Mouse (Mus musculus) neural tube, embryonic 15.5 days (tissue): Measurements from ENCODE around the gene Cdk6. TPM values are rescaled to one million over a fixed set of nuclear protein-coding genes. Genes with fewer than 3 reads are reported as not detected.

Experiments used
- ATAC-seq: fragments of 200-750 bp; cut with Nextera tagmentation; 2 replicates; pipeline ENCODE4 v1.8.0; 2017; ENCODE audit warnings: mild to moderate bottlenecking, moderate TSS enrichment, moderate library complexity; ENCODE audit not compliant: low FRiP score
- H3K27ac ChIP-seq: fragments of 300-500 bp; sonication (generic); replicated peaks from 2 replicates; pipeline ENCODE4 v1.5.1; 2015; ENCODE audit warnings: mild to moderate bottlenecking, inconsistent platforms
- H3K27me3 ChIP-seq: fragments of 300-500 bp; sonication (generic); replicated peaks from 2 replicates; pipeline ENCODE4 v1.6.1; 2015; ENCODE audit warnings: inconsistent platforms
- H3K36me3 ChIP-seq: fragments of 300-500 bp; sonication (generic); 2 replicates; pipeline ENCODE4 v1.6.1; 2015; ENCODE audit warnings: inconsistent platforms
- H3K4me1 ChIP-seq: fragments of 300-500 bp; sonication (generic); 2 replicates; pipeline ENCODE4 v1.6.1; 2015; ENCODE audit warnings: inconsistent platforms
- H3K4me2 ChIP-seq: fragments of 300-500 bp; sonication (generic); 2 replicates; pipeline ENCODE4 v1.6.1; 2015; ENCODE audit warnings: inconsistent platforms, mild to moderate bottlenecking, moderate library complexity
- H3K4me3 ChIP-seq: fragments of 300-500 bp; sonication (generic); replicated peaks from 2 replicates; pipeline ENCODE4 v1.5.1; 2015; ENCODE audit warnings: mild to moderate bottlenecking, inconsistent platforms
- H3K9ac ChIP-seq: fragments of 300-500 bp; sonication (generic); replicated peaks from 2 replicates; pipeline ENCODE4 v1.6.1; 2015; ENCODE audit warnings: mild to moderate bottlenecking, inconsistent platforms
- H3K9me3 ChIP-seq: fragments of 300-500 bp; sonication (generic); replicated peaks from 2 replicates; pipeline ENCODE4 v1.6.1; 2016; ENCODE audit warnings: inconsistent platforms
- WGBS: fragments of 180-500 bp; shearing (Covaris S2); methylation state at CpG from one replicate; pipeline ENCODE4 v1.1.7; 2015; ENCODE audit warnings: mixed read lengths; 5-methylcytosine and 5-hydroxymethylcytosine counted together
- polyA plus RNA-seq: library from polyadenylated mRNA; unstranded; fragments of >200 nt; fragmentation: Nextera tagmentation; extraction: Ambion mirVana; gene quantifications from 2 replicates; pipeline ENCODE4 v1.2.1, GENCODE M21; 2015

The Cdk6 gene
- polyA plus RNA-seq, 1 experiment from 2014 or later: 13.3 TPM

DNA sequence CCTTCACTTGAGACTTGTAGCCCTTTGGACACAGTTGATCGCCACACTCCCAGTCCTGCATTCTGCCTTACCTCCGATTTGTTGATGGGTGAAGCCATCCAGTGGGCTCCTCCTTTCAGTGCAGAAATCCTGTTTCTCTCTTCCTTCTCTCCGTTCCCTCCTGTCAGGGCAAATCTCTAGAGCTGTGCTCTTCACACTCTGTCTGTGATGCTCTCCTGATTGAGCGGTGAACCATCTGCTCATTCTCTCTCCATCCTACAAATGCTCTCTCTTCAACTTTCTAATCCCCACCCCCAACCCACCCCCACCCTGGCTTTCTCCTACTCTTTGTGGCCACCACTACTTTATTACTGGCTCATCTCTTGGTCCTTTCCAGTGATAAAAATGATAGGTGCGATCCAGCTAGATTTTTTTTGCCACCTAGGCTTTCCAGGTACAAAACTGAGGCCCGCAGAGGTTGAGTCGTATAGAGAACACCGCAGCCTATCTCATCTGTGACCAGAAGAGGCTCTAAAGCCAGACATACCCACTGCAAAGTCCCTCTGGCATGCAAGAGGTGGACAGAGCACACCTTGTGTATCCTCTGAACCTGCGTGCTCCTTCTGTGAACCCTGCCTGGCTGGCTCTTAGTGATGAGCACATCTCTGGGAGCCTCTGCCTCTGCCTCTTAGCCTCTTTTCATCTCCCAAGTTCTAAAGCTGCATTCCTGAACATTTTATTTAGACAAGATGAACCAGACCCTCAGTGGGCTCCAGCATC lies 139.5 kb downstream of the Cdk6 start:
- Histone ChIP-seq H3K4me2 (no peak overlapping the region), H3K4me3 (no peak overlapping the region), H3K9ac (no peak overlapping the region), H3K9me3 (no peaks in the 10 kb centered on the region), H3K4me1 (no peaks in the 10 kb centered on the region), H3K27ac (no peak overlapping the region), H3K27me3 (no peaks in the 10 kb centered on the region), H3K36me3 (no peaks in the 10 kb centered on the region)
- WGBS: 96% methylated on average over 9 of the region's 9 CpGs
- no peak for ATAC-seq

GRCm38 (mm10) chr5:3482474-3482873 lies 141.2 kb downstream of the Cdk6 start:
- no peak overlapping the region for H3K4me2 ChIP-seq

GRCm38 (mm10) chr5:3483054-3483722 lies 141.9 kb downstream of the Cdk6 start:
- Histone ChIP-seq H3K36me3 (no peaks in the 10 kb centered on the region), H3K4me1 (no peaks in the 10 kb centered on the region; the same call in 1 of the 2 replicates), H3K4me3 (no peak overlapping the region), H3K9me3 (no peaks in the 10 kb centered on the region), H3K27ac (no peak overlapping the region), H3K27me3 (no peaks in the 10 kb centered on the region), H3K4me2 (no peak overlapping the region), H3K9ac (no peak overlapping the region)
- WGBS: 96% methylated on average over 5 of the region's 5 CpGs
- no peak for ATAC-seq

More at GRCm38 (mm10) chr5:3482474-3482873, 141.2 kb downstream of the Cdk6 start:
- Histone ChIP-seq H3K27me3 (no peaks in the 10 kb centered on the region), H3K4me3 (no peak overlapping the region), H3K9me3 (no peaks in the 10 kb centered on the region), H3K9ac (no peak overlapping the region), H3K4me1 (no peaks in the 10 kb centered on the region), H3K36me3 (no peaks in the 10 kb centered on the region), H3K27ac (no peak overlapping the region)
- 97% methylated on average over 7 of the region's 7 CpGs for WGBS
- ATAC-seq: no peak

DNA sequence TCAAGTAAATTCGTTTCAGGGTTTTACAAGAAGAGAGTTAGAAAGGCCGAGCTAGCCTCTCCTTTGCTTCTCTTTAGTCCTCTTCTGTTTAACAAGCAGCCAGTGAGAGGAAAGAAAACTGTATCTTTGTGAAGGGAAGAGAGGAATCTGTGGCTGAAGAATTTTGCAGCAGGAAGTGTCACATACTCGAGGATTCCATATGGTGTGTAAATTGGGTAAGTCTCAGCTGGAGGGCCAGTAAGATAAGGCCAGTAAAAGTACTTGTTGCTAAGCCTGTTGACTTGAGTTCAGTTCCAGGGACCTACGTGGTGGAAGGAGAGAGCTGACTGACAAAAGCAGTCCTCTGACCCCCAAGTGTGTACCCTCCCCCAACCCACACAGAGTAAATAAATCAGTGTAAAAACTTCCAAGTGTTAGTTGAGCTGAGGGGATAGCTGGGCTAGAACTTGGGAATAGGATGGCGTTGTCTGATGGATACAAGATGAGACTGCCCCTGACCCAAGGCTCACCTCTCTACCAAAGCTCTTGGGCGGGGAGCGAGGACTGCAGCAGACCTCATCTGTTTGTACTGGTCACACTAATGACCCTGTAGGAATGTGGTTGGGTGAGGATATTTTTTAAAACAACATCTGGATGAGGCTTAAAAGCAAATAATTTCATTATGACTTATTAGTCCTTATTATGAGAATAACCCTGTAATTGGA lies 145.4 kb downstream of the Cdk6 start:
- H3K27ac ChIP-seq: no peak overlapping the region
- no peak overlapping the region for H3K4me3 ChIP-seq
- no peaks in the 10 kb centered on the region for H3K9me3 ChIP-seq
- H3K27me3 ChIP-seq: no peaks in the 10 kb centered on the region
- no peak overlapping the region for H3K9ac ChIP-seq
- H3K4me2 ChIP-seq: no peak overlapping the region
- peaks cover 5% of the 10 kb centered on the region; the same call in 1 of the 2 replicates for H3K4me1 ChIP-seq
- ATAC-seq: no peak
- WGBS: 82% methylated on average over 7 of the region's 7 CpGs
- H3K36me3 ChIP-seq: no peaks in the 10 kb centered on the region

- no peak for ATAC-seq
- H3K9me3 ChIP-seq: no peaks in the 10 kb centered on the region
These were observed 147.0 kb downstream of the Cdk6 start for GRCm38 (mm10) chr5:3488146-3488774.

DNA sequence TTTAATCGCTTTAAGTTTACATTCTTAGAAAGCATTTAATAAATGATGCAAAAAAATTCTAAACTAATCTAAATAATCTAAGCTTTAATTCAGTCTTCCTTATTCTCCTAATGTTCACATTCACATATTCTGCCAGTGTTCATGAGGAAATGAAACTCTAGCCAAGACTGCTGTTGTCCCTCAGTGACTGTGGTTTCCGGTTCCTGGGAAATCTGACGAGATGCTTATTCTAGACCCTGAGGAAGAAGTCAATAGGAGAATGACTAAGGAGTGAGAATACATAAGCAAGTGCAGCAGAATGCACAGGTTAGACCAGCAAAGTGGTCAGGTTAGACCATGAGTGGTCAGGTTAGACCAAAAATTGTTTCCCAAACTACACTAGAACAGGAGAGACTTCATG lies 149.1 kb downstream of the Cdk6 start:
- Histone ChIP-seq H3K27ac (no peak overlapping the region), H3K4me3 (no peak overlapping the region), H3K36me3 (no peaks in the 10 kb centered on the region), H3K9ac (no peak overlapping the region), H3K27me3 (no peaks in the 10 kb centered on the region), H3K4me1 (peaks cover 5% of the 10 kb centered on the region; the same call in 1 of the 2 replicates), H3K9me3 (no peaks in the 10 kb centered on the region), H3K4me2 (no peak overlapping the region)
- 97% methylated on average over 3 of the region's 3 CpGs for WGBS
- ATAC-seq: no peak

More at GRCm38 (mm10) chr5:3488146-3488774, 147.0 kb downstream of the Cdk6 start:
- Histone ChIP-seq H3K27me3 (no peaks in the 10 kb centered on the region), H3K27ac (no peak overlapping the region), H3K9ac (no peak overlapping the region), H3K36me3 (no peaks in the 10 kb centered on the region), H3K4me2 (no peak overlapping the region), H3K4me1 (peaks cover 5% of the 10 kb centered on the region; the same call in 1 of the 2 replicates), H3K4me3 (no peak overlapping the region)
- 81% methylated on average over 16 of the region's 16 CpGs for WGBS

GRCm38 (mm10) chr5:3491084-3491483 lies 149.8 kb downstream of the Cdk6 start:
- peaks cover 5% of the 10 kb centered on the region; the same call in 1 of the 2 replicates for H3K4me1 ChIP-seq
- H3K27ac ChIP-seq: no peak overlapping the region
- no peak overlapping the region for H3K4me3 ChIP-seq
- 45% methylated on average over 9 of the region's 9 CpGs for WGBS
- no peaks in the 10 kb centered on the region for H3K9me3 ChIP-seq
- no peak for ATAC-seq
- H3K4me2 ChIP-seq: no peak overlapping the region
- no peaks in the 10 kb centered on the region for H3K27me3 ChIP-seq
- no peak overlapping the region for H3K9ac ChIP-seq
- H3K36me3 ChIP-seq: no peaks in the 10 kb centered on the region

DNA sequence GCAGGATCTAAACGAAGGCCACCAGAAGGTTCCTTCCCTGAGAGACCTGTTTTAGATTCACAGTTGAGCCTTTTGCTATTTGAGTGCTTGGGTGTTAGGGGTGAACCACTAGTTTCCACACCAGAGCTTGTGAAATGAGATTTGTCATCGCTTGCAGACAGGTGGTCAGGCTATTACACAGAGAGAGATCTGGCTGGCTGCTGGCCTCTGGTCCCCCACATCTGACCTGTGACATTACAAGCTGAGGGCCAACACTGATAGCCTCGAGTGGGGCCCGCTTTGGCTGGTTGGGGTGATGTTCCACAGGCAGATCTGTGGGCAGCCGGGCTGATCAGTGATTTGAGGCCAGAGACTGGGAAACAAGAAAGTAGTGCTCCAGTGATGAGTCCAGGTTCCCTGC lies 150.6 kb downstream of the Cdk6 start:
- Histone ChIP-seq H3K4me3 (no peak overlapping the region), H3K9me3 (no peaks in the 10 kb centered on the region), H3K4me2 (no peak overlapping the region), H3K27me3 (no peaks in the 10 kb centered on the region), H3K36me3 (no peaks in the 10 kb centered on the region), H3K9ac (no peak overlapping the region), H3K27ac (no peak overlapping the region), H3K4me1 (peaks cover 5% of the 10 kb centered on the region; the same call in 1 of the 2 replicates)
- no peak for ATAC-seq
- 85% methylated on average over 5 of the region's 5 CpGs for WGBS

- H3K27me3 ChIP-seq: no peaks in the 10 kb centered on the region
- no peak overlapping the region for H3K27ac ChIP-seq
- WGBS: 90% methylated on average over 13 of the region's 13 CpGs
- no peak overlapping the region for H3K4me2 ChIP-seq
- H3K4me3 ChIP-seq: no peak overlapping the region
- no peaks in the 10 kb centered on the region for H3K9me3 ChIP-seq
- no peak for ATAC-seq
- H3K36me3 ChIP-seq: no peaks in the 10 kb centered on the region
- H3K4me1 ChIP-seq: peaks cover 5% of the 10 kb centered on the region; the same call in 1 of the 2 replicates
- no peak overlapping the region for H3K9ac ChIP-seq
These were observed 151.7 kb downstream of the Cdk6 start for GRCm38 (mm10) chr5:3492776-3493636.

GRCm38 (mm10) chr5:3493968-3494367 lies 152.7 kb downstream of the Cdk6 start:
- WGBS: 93% methylated on average over 9 of the region's 9 CpGs
- Histone ChIP-seq H3K9ac (no peak overlapping the region), H3K4me3 (no peak overlapping the region), H3K36me3 (no peaks in the 10 kb centered on the region), H3K27ac (no peak overlapping the region), H3K4me1 (0 out of 2 replicates have a peak, but pooled peaks cover 5% of the 10 kb centered on the region), H3K27me3 (no peaks in the 10 kb centered on the region), H3K4me2 (no peak overlapping the region), H3K9me3 (no peaks in the 10 kb centered on the region)
- ATAC-seq: no peak
